Mouse (Mus musculus): ENCODE results near the gene Ak3. TPM values are rescaled to one million over a fixed set of nuclear protein-coding genes. Genes with fewer than 3 reads are reported as not detected.

Ak3 gene
- polyA plus RNA-seq, 1 experiment from 2014 or later = 94.5 TPM

- Histone ChIP-seq H3K27me3 (ENCODE audit: control insufficient read depth, insufficient read depth, low read length) (no peaks in the 10 kb centered on the region), H3K4me3 (ENCODE audit: low read depth, low read length) (no peak overlapping the region), H3K9me3 (replicated peaks; ENCODE audit: control insufficient read depth, low read length) (no peaks in the 10 kb centered on the region), H3K36me3 (replicated peaks; ENCODE audit: control insufficient read depth, insufficient read depth, low read depth, low read length) (peaks cover 4% of the 10 kb centered on the region; the same call in 1 of the 2 replicates), H3K4me2 (ENCODE audit: low read depth, low read length) (no peak overlapping the region), H3K27ac (replicated peaks; ENCODE audit: low read depth, low read length) (no peak overlapping the region), H3K4me1 (ENCODE audit: control insufficient read depth, insufficient read depth, low read length) (no peaks in the 10 kb centered on the region), H3K9ac (replicated peaks; ENCODE audit: low read length) (no peak overlapping the region)
- DNase-seq (ENCODE audit: low spot score) (no peak), ATAC-seq (replicated peaks; ENCODE audit: insufficient number of reproducible peaks, low FRiP score, low TSS enrichment, low read depth) (no peak)
- WGBS = 94% methylated on average over 3 of the region's 3 CpGs
These were observed 28.1 kb downstream of the Ak3 start for GRCm38 (mm10) chr19:29019647-29020046.

GRCm38 (mm10) chr19:29016786-29017185, 31.0 kb downstream of the Ak3 start:
- no peak overlapping the region for H3K9ac ChIP-seq (replicated peaks; ENCODE audit: low read length)

GRCm38 (mm10) chr19:29016204-29016765, 31.5 kb downstream of the Ak3 start:
- no peak overlapping the region for H3K4me3 ChIP-seq (ENCODE audit: low read depth, low read length)
- ATAC-seq (replicated peaks; ENCODE audit: insufficient number of reproducible peaks, low FRiP score, low TSS enrichment, low read depth) (no peak), DNase-seq (ENCODE audit: low spot score) (no peak)
- no peaks in the 10 kb centered on the region for H3K27me3 ChIP-seq (ENCODE audit: control insufficient read depth, insufficient read depth, low read length)
- H3K36me3 ChIP-seq (replicated peaks; ENCODE audit: control insufficient read depth, insufficient read depth, low read depth, low read length) = no peaks in the 10 kb centered on the region; the same call in 1 of the 2 replicates
- WGBS = 82% methylated on average over 5 of the region's 5 CpGs
- no peak overlapping the region for H3K9ac ChIP-seq (replicated peaks; ENCODE audit: low read length)
- H3K4me2 ChIP-seq (ENCODE audit: low read depth, low read length) = no peak overlapping the region
- H3K27ac ChIP-seq (replicated peaks; ENCODE audit: low read depth, low read length) = no peak overlapping the region
- H3K4me1 ChIP-seq (ENCODE audit: control insufficient read depth, insufficient read depth, low read length) = no peaks in the 10 kb centered on the region
- H3K9me3 ChIP-seq (replicated peaks; ENCODE audit: control insufficient read depth, low read length) = no peaks in the 10 kb centered on the region

More at GRCm38 (mm10) chr19:29016786-29017185, 31.0 kb downstream of the Ak3 start:
- no peak for DNase-seq (ENCODE audit: low spot score)
- Histone ChIP-seq H3K4me2 (ENCODE audit: low read depth, low read length) (no peak overlapping the region), H3K27me3 (ENCODE audit: control insufficient read depth, insufficient read depth, low read length) (no peaks in the 10 kb centered on the region), H3K4me1 (ENCODE audit: control insufficient read depth, insufficient read depth, low read length) (no peaks in the 10 kb centered on the region), H3K27ac (replicated peaks; ENCODE audit: low read depth, low read length) (no peak overlapping the region), H3K4me3 (ENCODE audit: low read depth, low read length) (no peak overlapping the region), H3K9me3 (replicated peaks; ENCODE audit: control insufficient read depth, low read length) (no peaks in the 10 kb centered on the region), H3K36me3 (replicated peaks; ENCODE audit: control insufficient read depth, insufficient read depth, low read depth, low read length) (no peaks in the 10 kb centered on the region; the same call in 1 of the 2 replicates)
- no peak for ATAC-seq (replicated peaks; ENCODE audit: insufficient number of reproducible peaks, low FRiP score, low TSS enrichment, low read depth)
- WGBS = 84% methylated on average over 5 of the region's 5 CpGs

GRCm38 (mm10) chr19:29015410-29016203, 32.2 kb downstream of the Ak3 start:
- 86% methylated on average over 8 of the region's 8 CpGs for WGBS
- DNase-seq (ENCODE audit: low spot score) = no peak
- H3K27me3 ChIP-seq (ENCODE audit: control insufficient read depth, insufficient read depth, low read length) = no peaks in the 10 kb centered on the region
- no peaks in the 10 kb centered on the region for H3K9me3 ChIP-seq (replicated peaks; ENCODE audit: control insufficient read depth, low read length)
- no peak overlapping the region for H3K4me3 ChIP-seq (ENCODE audit: low read depth, low read length)
- no peak overlapping the region for H3K27ac ChIP-seq (replicated peaks; ENCODE audit: low read depth, low read length)
- H3K9ac ChIP-seq (replicated peaks; ENCODE audit: low read length) = no peak overlapping the region
- H3K4me2 ChIP-seq (ENCODE audit: low read depth, low read length) = no peak overlapping the region
- H3K36me3 ChIP-seq (replicated peaks; ENCODE audit: control insufficient read depth, insufficient read depth, low read depth, low read length) = no peaks in the 10 kb centered on the region; the same call in 1 of the 2 replicates
- ATAC-seq (replicated peaks; ENCODE audit: insufficient number of reproducible peaks, low FRiP score, low TSS enrichment, low read depth) = no peak
- H3K4me1 ChIP-seq (ENCODE audit: control insufficient read depth, insufficient read depth, low read length) = no peaks in the 10 kb centered on the region

- no peak overlapping the region for H3K9ac ChIP-seq (replicated peaks; ENCODE audit: low read length)
- H3K36me3 ChIP-seq (replicated peaks; ENCODE audit: control insufficient read depth, insufficient read depth, low read depth, low read length) = no peaks in the 10 kb centered on the region; the same call in 1 of the 2 replicates
- H3K27me3 ChIP-seq (ENCODE audit: control insufficient read depth, insufficient read depth, low read length) = no peaks in the 10 kb centered on the region
- no peak for DNase-seq (ENCODE audit: low spot score)
- no peak overlapping the region for H3K4me2 ChIP-seq (ENCODE audit: low read depth, low read length)
- no peaks in the 10 kb centered on the region for H3K4me1 ChIP-seq (ENCODE audit: control insufficient read depth, insufficient read depth, low read length)
- no peaks in the 10 kb centered on the region for H3K9me3 ChIP-seq (replicated peaks; ENCODE audit: control insufficient read depth, low read length)
- H3K27ac ChIP-seq (replicated peaks; ENCODE audit: low read depth, low read length) = no peak overlapping the region
- ATAC-seq (replicated peaks; ENCODE audit: insufficient number of reproducible peaks, low FRiP score, low TSS enrichment, low read depth) = no peak
- H3K4me3 ChIP-seq (ENCODE audit: low read depth, low read length) = no peak overlapping the region
- WGBS = 74% methylated on average over 5 of the region's 5 CpGs
These were observed 33.2 kb downstream of the Ak3 start for GRCm38 (mm10) chr19:29014466-29015055.

GRCm38 (mm10) chr19:29011355-29011990, 36.3 kb downstream of the Ak3 start:
- Histone ChIP-seq H3K4me3 (ENCODE audit: low read depth, low read length) (no peak overlapping the region), H3K4me1 (ENCODE audit: control insufficient read depth, insufficient read depth, low read length) (no peaks in the 10 kb centered on the region), H3K9me3 (replicated peaks; ENCODE audit: control insufficient read depth, low read length) (no peaks in the 10 kb centered on the region), H3K27ac (replicated peaks; ENCODE audit: low read depth, low read length) (no peak overlapping the region), H3K9ac (replicated peaks; ENCODE audit: low read length) (no peak overlapping the region), H3K27me3 (ENCODE audit: control insufficient read depth, insufficient read depth, low read length) (no peaks in the 10 kb centered on the region), H3K4me2 (ENCODE audit: low read depth, low read length) (no peak overlapping the region), H3K36me3 (replicated peaks; ENCODE audit: control insufficient read depth, insufficient read depth, low read depth, low read length) (no peaks in the 10 kb centered on the region; the same call in 1 of the 2 replicates)
- 87% methylated on average over 12 of the region's 12 CpGs for WGBS
- no peak for DNase-seq (ENCODE audit: low spot score)
- ATAC-seq (replicated peaks; ENCODE audit: insufficient number of reproducible peaks, low FRiP score, low TSS enrichment, low read depth) = no peak

GRCm38 (mm10) chr19:29009046-29009445, 38.7 kb downstream of the Ak3 start:
- no peak overlapping the region for H3K4me2 ChIP-seq (ENCODE audit: low read depth, low read length)
- DNase-seq (ENCODE audit: low spot score) = no peak
- H3K4me1 ChIP-seq (ENCODE audit: control insufficient read depth, insufficient read depth, low read length) = no peaks in the 10 kb centered on the region
- H3K9ac ChIP-seq (replicated peaks; ENCODE audit: low read length) = no peak overlapping the region
- no peaks in the 10 kb centered on the region for H3K36me3 ChIP-seq (replicated peaks; ENCODE audit: control insufficient read depth, insufficient read depth, low read depth, low read length)
- no peaks in the 10 kb centered on the region for H3K9me3 ChIP-seq (replicated peaks; ENCODE audit: control insufficient read depth, low read length)
- H3K4me3 ChIP-seq (ENCODE audit: low read depth, low read length) = no peak overlapping the region
- H3K27ac ChIP-seq (replicated peaks; ENCODE audit: low read depth, low read length) = no peak overlapping the region
- WGBS = 95% methylated on average over 11 of the region's 11 CpGs
- ATAC-seq (replicated peaks; ENCODE audit: insufficient number of reproducible peaks, low FRiP score, low TSS enrichment, low read depth) = no peak
- no peaks in the 10 kb centered on the region for H3K27me3 ChIP-seq (ENCODE audit: control insufficient read depth, insufficient read depth, low read length)

Data from embryonic facial prominence, embryonic 11.5 days (tissue).